Mouse (Mus musculus) naive thymus-derived CD4-positive, alpha-beta T cell, adult 2 months (primary cell): ENCODE measurements around the gene Snx33.
"Not testable (repeated sequence)": the region's sequence is repeated elsewhere in the genome, so short reads cannot be mapped to it uniquely, and the experiment has no call there.

Experiments used
- DNase-seq: peaks from one replicate; pipeline ENCODE4 v3.0.0-alpha.2; 2011; ENCODE audit warnings: low read depth

The Snx33 gene

DNA sequence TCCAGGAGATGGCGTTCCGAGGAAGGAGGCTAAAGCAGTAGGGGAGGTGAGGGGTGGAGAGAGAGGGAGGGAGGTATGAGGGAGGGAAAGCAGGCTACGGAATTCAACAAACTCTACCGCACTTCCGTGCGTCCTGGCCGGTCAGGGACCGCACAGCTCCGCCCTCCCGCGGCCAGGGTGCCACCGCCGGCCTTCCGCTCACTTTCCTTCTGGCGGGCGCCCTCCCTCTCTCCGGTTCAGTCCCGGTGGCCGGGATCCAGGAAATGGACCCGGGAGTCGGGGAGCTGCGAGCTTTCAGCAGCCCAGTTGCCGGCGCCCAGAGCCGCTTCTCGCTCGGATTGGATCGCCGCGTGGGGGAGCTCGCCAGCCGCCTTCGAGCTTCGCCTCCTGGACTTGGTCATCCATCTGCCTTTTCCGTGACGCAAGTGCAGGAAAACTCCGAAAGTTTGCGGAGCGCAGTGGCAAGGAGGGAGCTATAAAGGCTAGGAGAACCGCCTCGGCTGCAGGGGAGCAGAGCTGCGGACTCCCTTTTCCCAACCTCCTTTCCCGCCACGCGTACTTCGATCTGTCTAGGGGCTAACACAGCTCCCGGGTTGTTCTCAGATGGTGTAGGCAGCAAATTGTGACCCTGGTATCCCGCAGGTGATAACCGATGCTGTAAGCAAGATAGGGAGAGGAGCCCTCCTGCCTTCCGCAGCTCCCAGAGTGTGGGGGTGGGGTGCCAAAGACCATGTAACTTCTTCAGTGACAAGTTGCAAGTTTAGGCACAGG, at the start of gene Snx33:
Gene Snx33, minus strand, starts transcription at position 331 of the 771 bp plus-strand sequence.
- peak; percentile 84 for DNase-seq

DNA sequence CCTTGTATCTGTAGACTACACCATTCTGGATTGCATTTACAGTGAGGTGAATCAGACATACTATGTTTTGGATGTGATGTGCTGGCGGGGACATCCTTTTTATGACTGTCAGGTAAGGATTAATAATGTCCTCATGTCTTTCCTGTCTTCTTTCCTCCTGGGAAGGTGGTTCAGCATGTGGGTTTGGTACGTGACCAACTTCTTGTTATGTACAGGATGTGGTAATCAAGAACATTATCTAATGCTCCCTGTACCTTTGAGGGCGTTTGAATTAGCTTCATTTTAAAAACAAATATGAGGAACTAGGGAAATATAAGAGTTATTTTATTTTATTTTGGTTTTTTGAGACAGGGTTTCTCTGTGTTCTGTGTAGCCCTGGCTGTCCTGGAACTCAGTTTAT, 47.0 kb upstream of the Snx33 start:
- no peak for DNase-seq

DNA sequence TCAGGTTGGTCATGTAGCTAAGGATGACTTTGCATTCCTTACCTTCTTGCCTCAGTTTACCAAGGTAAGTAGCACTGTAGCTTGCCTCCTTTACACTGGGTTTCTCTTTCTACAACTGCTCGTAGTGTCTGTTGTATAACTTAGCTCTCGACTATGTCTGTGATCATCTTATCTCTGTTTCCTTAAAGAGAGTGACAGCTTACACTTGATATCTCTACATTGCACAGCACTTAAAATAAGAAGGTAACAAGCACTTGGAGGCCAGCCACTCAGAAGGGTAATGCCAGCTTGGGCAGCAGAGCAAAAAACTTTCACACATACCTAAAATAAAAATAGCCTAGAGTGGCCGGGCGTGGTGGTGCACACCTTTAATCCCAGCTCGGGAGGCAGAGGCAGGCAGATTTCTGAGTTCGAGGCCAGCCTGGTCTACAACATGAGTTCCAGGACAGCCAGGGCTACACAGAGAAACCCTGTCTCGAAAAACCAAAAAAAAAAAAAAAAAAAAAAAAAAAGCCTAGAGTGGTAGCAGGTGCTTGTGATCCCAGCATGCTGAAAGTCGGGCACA, 45.9 kb upstream of the Snx33 start:
- no peak for DNase-seq

DNA sequence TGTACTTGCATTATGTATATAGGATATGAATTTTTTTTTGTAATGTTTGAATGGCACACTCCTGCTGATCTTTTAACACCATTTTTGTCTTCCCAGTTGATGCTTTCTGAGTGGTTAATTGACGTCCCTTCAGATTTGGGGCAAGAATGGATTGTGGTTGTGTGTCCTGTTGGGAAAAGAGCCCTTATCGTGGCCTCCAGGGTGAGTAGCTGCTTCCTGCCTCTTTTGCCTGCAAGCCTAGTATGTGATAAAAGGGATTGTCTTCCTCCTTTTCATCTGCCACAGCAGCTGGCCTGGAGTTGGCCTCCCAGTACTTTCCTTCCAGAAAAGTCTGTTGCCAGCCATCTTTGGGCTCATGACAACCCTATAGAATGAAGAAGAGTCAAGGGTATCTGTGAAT, 42.0 kb upstream of the Snx33 start:
- no peak for DNase-seq

DNA sequence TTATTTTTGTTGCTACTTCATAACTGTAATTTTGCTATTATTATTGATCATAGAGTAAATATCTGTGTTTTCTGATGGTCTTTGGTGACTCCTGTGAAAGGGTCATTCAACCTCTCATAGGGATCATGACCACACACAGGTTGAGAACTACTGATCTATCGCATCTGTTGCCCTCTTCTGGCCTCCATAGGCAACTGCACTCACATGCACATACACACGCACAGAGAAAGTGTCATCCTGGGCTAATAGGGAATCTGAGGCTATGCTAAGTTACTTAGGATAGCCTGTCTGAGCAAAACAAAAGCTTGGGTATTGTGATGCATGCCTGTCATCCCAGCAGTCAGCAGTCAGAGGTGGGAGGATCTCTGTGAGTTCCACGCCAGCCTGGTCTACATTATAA, 33.4 kb upstream of the Snx33 start:
- no peak for DNase-seq

DNA sequence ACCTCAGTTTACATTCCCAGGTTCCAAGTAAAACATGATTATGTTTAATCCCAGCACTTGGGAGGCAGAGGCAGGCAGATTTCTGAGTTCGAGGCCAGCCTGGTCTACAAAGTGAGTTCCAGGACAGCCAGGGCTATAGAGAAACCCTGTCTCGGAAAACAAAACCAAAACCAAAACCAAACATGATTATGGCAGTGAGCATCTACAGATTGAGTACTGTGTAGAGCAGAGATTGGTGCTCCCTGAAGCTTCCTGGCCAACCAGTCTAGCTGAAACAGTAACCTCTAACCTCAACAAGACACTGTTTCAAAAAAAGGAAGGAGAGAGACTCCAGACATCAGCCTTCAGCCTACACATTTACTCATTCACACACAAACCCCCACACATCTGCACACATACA, 30.5 kb upstream of the Snx33 start:
- no peak for DNase-seq

DNA sequence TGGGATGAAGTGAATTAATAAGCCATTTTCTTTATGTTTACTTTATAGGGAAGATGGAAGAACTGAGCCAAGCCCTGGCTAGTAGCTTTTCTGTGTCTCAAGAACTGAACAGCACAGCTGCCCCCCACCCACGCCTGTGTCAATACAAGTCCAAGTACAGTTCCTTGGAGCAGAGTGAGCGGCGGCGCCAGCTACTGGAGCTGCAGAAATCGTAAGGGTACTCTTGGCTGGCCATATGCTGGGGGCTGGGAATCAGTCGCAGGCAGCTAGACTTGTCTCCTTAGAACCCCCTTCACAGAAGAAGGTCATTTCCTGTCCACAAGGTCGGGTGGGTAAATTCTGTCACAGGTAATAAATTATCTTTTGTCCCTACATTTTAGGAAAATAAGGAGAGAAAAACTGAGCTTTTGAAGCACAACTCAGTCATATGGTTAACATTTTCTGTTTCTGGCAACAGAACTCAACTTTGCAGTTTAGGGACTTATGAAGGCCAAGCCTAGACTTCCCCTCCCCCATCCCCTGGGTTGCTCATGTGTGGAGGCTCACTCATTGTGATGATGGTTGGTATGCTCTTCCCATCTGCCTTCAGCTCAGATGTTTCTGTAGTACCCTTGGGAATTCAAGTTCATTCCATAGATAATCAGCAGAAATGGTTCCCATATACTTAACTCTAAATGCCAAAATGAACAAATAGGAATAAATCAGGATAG, 28.9 kb upstream of the Snx33 start:
- DNase-seq: no peak

DNA sequence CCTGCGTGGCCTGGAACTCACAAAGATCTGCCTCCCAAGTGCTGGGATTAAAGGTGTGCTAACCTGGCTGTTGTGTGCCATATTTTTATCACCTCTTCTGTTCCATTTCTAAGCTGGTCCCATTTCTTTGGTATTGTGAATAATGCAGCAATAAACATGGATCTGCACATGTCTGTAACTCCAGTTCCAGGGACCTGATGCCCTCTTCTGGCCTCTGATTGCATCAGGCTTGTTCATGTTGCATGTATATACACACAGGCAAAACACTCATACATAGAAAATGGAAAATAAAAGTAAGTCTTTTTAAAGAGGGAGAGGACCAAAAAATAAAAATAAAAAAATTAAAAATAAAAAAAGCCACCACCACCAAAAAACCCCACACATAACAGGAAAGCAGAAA, 25.4 kb upstream of the Snx33 start:
- DNase-seq: no peak

DNA sequence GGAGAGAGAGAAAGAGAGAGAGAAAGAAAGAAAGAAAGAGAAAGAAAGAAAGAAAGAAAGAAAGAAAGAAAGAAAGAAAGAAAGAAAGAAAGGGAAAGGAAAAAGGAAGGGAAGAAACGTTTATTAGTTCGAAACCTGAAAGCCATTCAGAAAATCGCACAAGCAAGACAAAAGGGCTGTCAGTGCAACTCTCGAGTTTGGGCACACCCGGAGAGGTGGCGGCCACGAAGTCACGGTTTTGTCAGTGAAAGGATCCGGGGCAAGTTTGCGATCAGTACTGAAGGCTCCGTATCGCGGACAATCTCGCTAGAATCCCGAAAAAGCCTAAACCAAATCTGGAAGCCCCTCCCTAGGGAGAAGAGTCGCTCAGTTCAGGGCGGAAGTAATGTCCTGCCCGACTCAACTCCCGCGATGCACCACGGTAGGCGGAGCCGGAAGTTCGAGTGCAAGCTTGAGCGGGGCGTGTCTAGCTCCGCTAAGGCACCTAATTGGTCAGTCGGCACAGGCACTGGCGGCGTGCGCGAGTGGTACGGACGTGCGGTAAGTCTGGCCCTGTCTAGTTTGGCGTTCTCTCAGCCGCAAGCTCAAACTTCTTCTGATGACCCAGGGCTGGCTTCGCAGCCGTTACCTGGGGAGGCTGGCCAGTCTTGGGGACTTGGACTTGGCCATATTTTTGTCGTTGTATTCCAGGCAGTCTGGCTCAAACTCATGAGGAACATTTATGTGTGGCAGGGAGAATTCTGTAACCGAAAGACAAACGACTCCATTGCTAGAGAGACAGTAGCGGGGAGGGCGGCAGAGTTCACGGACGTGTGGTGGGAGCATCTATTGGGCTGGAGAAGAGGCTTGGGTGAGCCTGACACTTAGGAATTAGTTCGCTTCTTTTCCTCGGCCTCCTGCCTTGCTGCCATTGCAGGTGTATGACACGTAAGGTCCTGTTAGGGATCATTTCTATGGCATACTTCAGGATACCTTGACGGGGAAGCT, 22.5 kb upstream of the Snx33 start, which contains the start of gene Snupn:
Gene Snupn, plus strand, starts transcription at position 465 of the 987 bp plus-strand sequence.
- DNase-seq: peak; percentile 97

DNA sequence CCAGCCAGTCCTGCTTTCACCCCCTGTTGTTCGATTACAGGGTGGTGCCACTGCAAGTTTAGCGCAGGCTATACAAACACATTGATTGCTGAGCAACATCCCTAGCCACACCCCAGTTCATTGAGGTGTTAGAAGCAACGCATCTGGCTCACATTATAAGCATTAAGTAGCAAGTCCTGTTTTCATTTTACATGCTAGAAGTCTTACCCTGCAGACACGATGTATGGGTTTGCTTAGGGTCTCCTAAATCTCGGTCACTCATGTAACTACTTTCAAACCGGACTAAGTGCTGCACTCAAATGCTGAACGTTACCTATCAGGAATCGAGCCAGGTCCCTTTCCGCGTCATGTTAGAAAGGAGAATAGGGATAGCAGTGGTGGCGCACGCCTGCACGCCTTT, 21.6 kb upstream of the Snx33 start:
- DNase-seq: peak; percentile 52

DNA sequence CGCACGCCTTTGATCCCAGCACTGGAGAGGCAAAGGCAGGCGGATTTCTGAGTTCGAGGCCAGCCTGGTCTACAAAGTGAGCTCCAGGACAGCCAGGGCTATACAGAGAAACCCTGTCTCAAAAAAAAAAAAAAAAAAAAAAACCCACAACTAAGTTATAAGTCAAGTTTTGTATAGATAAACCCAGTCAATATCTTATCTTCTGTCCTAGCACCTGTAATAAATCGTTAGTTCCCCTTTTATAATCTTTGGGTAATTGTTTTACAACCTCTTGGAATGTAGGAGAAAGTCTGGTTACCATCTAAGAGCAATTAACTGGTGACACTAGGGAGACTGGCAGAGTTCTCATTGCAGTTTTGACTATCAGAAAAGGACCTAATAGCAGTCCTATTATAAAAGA, 20.5 kb upstream of the Snx33 start:
- DNase-seq: not testable (repeated sequence)

DNA sequence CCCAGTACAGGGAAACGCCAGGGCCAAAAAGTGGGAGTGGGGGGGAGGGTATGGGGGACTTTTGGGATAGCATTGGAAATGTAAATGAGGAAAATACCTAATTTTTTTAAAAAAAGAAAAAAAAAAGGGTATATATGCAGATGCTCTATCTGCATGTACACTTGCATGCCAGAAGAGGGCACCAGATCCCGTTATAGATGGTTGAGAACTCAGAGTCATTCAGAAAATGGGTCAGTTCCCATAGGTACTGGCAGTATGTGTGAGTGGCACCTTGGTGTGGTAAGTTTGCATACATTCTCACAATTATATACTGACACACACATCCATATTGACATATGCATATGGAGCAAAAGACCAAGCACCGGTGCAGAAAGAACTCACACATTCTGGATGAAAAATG, 19.3 kb upstream of the Snx33 start:
- peak; percentile 78 for DNase-seq

DNA sequence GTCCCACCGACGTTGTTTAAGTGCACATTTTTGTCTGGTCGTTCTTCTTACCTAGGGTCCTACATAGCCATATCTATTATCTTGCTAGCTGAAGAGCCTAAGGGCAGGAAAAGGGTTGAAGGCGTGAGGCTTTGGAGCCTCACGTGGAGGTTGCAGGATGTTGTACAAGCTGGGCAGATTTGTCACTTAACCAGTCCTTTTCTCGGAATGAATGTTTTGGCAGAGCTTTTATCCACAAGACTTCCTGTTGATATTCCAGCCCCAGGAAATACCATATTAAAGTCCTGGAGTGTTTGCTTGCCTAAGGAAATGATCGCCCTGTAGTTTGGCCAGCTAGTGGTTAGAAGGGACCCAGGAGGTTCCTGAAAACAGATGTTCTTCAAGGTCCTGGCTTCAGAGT, 10.2 kb upstream of the Snx33 start:
- DNase-seq: peak; percentile 35

DNA sequence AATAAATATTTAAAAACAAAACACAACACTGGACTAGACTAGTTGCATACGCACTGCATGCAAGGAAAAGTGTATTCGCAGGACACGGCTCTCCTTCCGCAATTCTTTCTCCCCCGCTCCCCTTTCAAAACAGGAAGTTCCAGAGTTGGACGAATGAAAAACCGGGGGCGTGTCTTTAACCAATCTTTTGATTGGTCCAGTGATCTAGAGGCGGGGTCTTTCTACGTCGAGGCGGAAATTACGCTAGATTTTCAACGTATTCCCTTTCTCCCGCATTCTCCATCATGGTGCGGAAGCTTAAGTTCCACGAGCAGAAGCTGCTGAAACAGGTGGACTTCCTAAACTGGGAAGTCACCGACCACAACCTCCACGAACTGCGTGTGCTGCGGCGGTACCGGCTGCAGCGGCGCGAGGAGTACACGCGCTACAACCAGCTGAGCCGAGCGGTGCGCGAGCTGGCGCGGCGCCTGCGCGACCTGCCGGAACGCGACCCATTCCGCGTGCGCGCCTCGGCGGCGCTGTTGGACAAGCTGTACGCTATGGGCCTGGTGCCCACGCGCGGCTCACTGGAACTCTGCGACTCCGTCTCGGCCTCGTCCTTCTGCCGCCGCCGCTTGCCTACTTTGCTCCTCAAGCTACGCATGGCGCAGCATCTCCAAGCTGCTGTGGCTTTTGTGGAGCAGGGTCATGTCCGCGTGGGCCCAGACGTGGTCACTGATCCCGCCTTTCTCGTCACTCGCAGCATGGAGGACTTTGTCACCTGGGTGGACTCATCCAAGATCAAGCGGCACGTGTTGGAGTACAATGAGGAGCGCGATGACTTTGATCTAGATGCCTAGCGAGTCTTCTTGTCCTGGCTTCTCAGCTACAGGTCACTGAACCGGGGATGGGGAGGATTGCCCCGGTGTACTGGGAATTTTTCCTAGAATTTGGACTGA, 9.3 kb upstream of the Snx33 start, which contains the start of gene Imp3:
Gene Imp3, plus strand, starts transcription at position 253 of the 938 bp plus-strand sequence.
- DNase-seq: peak; percentile 95

DNA sequence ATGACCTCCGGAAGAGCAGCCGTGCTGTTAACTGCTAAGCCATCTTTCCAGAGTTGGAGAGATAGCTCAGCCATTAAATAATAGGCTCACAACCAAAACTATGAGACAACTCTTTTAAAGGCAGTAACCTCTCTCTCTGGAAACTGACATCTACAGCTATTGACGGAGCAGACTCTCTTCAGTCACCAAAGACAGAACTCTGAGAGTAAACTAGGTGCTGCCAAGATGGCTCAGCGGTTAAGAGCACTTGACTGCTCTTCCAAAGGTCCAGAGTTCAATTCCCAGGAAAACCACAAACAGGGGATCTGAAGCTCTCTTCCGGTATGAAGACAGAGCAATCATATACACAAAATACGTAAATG, 8.7 kb upstream of the Snx33 start:
- DNase-seq: no peak

DNA sequence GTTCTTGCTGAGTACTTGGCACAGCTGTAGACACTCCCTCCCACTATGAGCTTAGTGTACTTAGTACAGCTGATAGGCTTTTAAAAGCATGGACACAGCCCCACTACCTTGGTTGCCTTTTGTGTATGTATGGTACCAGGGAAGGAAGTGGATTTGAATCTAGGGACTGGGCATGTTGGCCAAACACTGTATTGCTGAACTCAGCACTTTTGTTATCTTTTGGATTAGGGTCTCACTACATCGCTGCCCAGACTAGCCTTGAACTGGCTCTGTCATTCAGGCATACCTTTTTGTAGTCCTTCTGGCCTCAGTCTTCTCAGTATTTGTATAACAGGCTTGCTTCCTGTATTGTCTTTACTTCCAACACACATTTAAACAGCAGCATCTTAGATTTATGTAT, 2.4 kb upstream of the Snx33 start:
- no peak for DNase-seq

DNA sequence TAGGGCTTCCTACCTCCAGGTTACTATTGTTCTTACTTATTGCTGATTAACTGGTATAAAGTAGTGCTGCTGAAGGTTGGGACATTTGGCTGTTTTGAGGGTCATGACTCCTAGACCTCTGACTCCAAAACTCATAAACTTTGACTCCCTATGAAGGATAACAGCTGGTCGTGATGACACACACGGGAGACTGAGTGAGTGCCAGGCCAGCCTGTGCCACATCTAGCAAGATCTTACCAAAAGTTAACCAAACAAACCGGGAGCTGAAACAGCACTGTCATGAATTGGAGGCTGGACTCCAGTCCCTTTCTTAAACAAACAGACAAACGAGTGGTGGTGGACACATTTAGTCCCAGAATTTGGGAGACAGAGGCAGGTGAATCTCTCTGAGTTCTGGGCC, 1.3 kb upstream of the Snx33 start:
- peak; percentile 24 for DNase-seq

DNA sequence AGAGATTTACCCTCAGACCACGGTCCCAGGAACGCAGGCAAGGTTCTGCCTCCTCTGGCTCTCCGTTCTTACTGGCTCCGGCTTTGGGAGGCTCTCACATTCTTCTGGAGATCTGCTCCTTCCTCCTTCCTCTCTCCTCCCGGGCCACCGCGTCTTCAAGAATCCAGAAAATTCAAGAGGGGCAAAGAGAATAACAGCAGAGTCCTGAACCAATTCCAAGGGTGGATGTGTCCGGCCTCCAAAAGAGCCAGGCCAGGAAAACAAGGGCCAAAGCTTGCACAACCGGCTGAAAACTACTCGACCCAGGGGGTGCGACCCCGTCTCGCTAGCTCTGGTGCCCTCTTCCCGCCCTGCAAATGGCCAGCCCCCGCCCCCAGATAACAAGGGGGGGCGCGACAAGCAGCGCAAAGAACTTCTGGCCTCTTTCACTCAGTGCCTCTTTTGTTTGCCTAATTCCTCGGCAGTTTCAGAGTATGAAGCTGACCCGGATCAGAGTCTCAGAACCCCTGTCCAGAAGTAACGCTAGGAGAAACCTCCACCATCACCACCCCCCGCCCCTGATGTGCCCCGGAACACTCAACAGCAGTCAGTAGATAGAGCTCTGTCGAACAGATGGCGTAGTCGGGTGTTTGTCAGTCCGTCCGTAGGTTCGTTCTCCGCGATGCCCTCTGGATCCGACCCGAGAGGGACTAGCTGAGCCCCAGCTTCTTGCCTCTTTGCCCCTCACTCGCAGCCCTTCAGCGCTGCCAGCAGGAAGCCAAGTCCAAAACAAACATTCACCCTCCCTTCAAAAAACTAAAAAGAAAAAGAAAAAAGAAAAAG, 769 bp downstream of the Snx33 start:
- DNase-seq: no peak

DNA sequence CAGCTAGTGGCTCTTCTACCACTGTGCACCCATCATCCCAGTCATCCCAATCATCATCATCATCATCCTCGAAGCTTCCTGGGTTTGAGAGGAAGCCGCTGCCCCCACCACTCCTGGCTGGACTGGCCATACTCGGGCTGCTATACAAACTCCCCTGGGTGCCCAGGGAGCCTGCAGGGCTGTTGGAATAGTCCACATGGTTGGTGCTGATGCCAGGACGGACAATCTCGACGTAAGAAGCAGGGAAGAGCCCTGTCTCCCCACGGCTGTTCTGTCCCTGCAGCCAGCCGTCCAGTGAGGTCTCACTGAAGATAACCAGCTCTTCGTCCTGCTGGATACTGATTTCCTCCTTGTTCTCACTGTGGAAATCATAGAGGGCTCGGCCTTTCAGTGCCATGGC, 1.8 kb downstream of the Snx33 start:
- no peak for DNase-seq

DNA sequence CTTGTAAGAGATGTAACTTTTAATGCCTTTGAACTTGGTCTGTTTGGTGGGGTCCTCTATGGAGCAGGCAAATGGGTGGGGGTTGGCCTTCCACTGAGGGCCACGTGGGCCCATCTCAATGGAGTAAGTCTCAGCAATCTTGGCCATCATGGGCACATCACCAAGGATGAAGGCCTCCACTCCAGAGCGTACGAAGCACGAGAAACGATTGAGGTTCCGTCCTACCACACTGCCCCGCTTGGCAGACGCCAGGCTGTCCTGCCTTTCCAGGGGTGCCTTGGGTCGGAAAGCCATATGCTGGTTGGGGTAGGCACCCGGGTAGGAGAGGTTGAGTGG, 2.2 kb downstream of the Snx33 start:
- DNase-seq: no peak
